Mouse (Mus musculus) neural tube, embryonic 11.5 days (tissue): ENCODE data around the gene Kmt5a. TPM values are rescaled to one million over a fixed set of nuclear protein-coding genes. Genes with fewer than 3 reads are reported as not detected.

Source experiments
- ATAC-seq: fragments of 200-750 bp; cut with Nextera tagmentation; 2 replicates; pipeline ENCODE4 v1.8.0; 2017; ENCODE audit warnings: moderate number of reproducible peaks, mild to moderate bottlenecking, moderate TSS enrichment, moderate library complexity; ENCODE audit not compliant: insufficient read depth, low FRiP score, low TSS enrichment
- DNase-seq: peaks from one replicate; pipeline ENCODE4 v3.0.0-alpha.2; 2015; ENCODE audit warnings: low spot score
- H3K27ac ChIP-seq: fragments of 300-500 bp; sonication (generic); 2 replicates; pipeline ENCODE4 v1.5.1; 2014; ENCODE audit warnings: low read depth, mild to moderate bottlenecking, low read length
- H3K27me3 ChIP-seq: fragments of 300-500 bp; sonication (generic); 2 replicates; pipeline ENCODE4 v1.6.1; 2014; ENCODE audit warnings: mild to moderate bottlenecking, low read length, mixed read lengths; ENCODE audit not compliant: control insufficient read depth, insufficient read depth
- H3K36me3 ChIP-seq: fragments of 300-500 bp; sonication (generic); 2 replicates; pipeline ENCODE4 v1.6.1; 2014; ENCODE audit warnings: mild to moderate bottlenecking, low read length, moderate library complexity, mixed read lengths; ENCODE audit not compliant: control insufficient read depth, insufficient read depth
- H3K4me1 ChIP-seq: fragments of 300-500 bp; sonication (generic); 2 replicates; pipeline ENCODE4 v1.6.1; 2014; ENCODE audit warnings: low read length, mixed read lengths; ENCODE audit not compliant: control insufficient read depth, insufficient read depth
- H3K4me2 ChIP-seq: fragments of 300-500 bp; sonication (generic); 2 replicates; pipeline ENCODE4 v1.6.1; 2014; ENCODE audit warnings: low read depth, mild to moderate bottlenecking, moderate library complexity
- H3K4me3 ChIP-seq: fragments of 300-500 bp; sonication (generic); 2 replicates; pipeline ENCODE4 v1.5.1; 2014; ENCODE audit warnings: low read depth, low read length
- H3K9ac ChIP-seq: fragments of 300-500 bp; sonication (generic); 2 replicates; pipeline ENCODE4 v1.6.1; 2014; ENCODE audit warnings: mild to moderate bottlenecking, low read length
- H3K9me3 ChIP-seq: fragments of 300-500 bp; sonication (generic); 2 replicates; pipeline ENCODE4 v1.6.1; 2016; ENCODE audit warnings: low read length; ENCODE audit not compliant: control insufficient read depth
- WGBS: fragments of 180-500 bp; shearing (Covaris S2); extraction: QIAGEN DNeasy Blood & Tissue Kit; methylation state at CpG from one replicate; pipeline ENCODE4 v1.1.7; 2014; 5-methylcytosine and 5-hydroxymethylcytosine counted together
- polyA plus RNA-seq: library from polyadenylated mRNA; unstranded; fragments of >200 nt; fragmentation: Nextera tagmentation; extraction: Ambion mirVana; gene quantifications from 2 replicates; pipeline ENCODE4 v1.2.1, GENCODE M21; 2014

Gene Kmt5a
- polyA plus RNA-seq, 1 experiment from 2014 or later = 121 TPM

DNA sequence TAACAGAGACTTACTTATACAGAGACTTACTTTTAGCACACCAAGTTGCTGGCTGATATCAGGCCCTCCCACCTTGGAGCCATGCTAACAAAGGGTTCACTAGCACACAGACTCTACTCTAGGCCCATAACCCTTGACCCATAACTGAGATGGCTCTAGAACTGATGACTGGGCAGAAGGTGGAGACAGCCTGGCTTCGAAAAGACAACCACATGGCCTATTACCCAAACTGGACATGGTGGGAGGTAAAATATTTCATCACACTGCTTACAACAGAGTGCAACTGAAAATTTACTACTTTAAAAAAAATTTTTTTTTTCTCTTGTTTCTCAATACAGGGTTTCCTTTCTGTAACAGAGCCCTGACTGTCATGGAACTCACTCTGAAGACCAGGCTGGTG is 28.0 kb downstream of the Kmt5a start:
- H3K4me3 ChIP-seq = no peak overlapping the region
- no peak overlapping the region for H3K27ac ChIP-seq
- no peaks in the 10 kb centered on the region for H3K4me1 ChIP-seq
- DNase-seq (no peak), ATAC-seq (no peak)
- no peak overlapping the region for H3K4me2 ChIP-seq
- H3K9ac ChIP-seq = no peak overlapping the region
- no peaks in the 10 kb centered on the region for H3K27me3 ChIP-seq
- H3K36me3 ChIP-seq = peaks cover 7% of the 10 kb centered on the region
- H3K9me3 ChIP-seq = no peaks in the 10 kb centered on the region
- 86% methylated on average over 1 of the region's 1 CpGs for whole genome bisulfite sequencing

DNA sequence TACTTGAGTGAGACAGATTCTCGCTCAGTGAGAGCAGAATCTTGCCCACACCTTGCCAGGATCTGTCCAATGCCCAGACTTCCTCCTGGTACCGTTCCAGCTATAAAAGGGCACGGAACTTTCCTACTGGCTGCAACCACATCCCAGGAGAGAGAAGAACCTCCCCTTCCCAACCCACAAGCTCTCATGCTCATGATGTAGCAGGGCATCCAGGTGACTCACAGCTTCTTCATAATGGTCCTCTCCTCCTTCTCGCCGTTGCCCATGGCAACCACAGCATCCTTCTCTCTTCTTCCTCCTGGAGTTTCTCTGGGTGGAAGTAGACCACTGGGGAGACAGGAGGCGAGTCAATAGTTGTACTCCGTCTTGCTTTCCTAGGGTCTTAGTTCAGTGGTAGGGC is 28.6 kb downstream of the Kmt5a start:
- H3K4me3 ChIP-seq = no peak overlapping the region
- no peak overlapping the region for H3K4me2 ChIP-seq
- no peaks in the 10 kb centered on the region for H3K4me1 ChIP-seq
- ATAC-seq (no peak), DNase-seq (no peak)
- WGBS = 87% methylated on average over 7 of the region's 7 CpGs
- H3K9me3 ChIP-seq = no peaks in the 10 kb centered on the region
- peaks cover 4% of the 10 kb centered on the region; the same call in 1 of the 2 replicates for H3K36me3 ChIP-seq
- H3K9ac ChIP-seq = no peak overlapping the region
- H3K27ac ChIP-seq = no peak overlapping the region
- no peaks in the 10 kb centered on the region for H3K27me3 ChIP-seq

DNA sequence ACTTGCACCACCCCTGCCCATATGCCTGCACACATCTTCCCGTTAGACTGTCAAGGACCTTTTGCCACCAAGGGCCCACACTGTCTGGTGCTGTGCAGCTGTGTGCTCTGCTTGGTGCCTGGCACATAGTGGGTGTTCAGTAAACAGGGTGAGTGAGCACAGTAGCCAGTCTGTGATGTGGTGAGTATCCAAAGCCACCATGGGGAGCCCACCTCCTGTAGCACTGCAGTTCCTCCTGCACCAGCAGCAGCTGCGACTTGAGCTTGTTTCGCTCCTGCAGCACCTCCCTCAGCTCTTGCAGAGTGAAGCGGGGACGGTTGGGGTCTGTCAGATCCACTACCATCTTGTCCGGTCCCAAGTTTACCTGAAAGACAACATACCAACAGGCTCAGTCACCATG is 29.8 kb downstream of the Kmt5a start:
- H3K9ac ChIP-seq = no peak overlapping the region
- H3K9me3 ChIP-seq = no peaks in the 10 kb centered on the region
- WGBS = 90% methylated on average over 6 of the region's 6 CpGs
- H3K27me3 ChIP-seq = no peaks in the 10 kb centered on the region
- H3K4me3 ChIP-seq = no peak overlapping the region
- H3K27ac ChIP-seq = no peak overlapping the region
- H3K4me2 ChIP-seq = no peak overlapping the region
- ATAC-seq = no peak
- H3K36me3 ChIP-seq = peaks cover 2% of the 10 kb centered on the region; the same call in 1 of the 2 replicates
- DNase-seq = no peak
- no peaks in the 10 kb centered on the region for H3K4me1 ChIP-seq

DNA sequence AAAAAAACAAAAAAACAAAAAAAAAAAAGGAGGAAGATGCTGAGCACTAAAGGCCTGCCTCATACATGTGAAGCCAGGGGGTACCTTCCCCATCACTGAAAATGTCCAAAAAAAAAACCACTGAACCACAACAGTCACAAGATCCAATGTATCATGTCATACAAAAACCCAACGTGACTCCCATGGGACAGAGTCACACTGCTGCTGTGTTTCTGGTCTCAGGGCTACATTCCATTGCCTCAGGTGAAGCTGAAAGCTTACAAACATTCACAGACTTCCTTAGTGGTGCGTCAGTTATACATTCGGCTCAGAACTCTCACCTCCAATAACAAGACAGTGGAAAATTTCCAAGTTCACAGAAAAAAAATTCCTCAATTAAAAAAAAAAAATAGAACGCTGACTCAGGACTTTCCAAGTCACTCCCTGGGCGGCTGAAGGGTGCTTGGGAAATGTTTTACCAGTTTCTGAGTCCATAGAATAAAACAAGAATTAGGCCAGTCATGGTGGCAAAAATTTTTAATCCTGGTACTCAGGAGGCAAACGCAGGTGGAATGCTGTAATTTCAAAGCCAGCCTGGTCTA is 31.0 kb downstream of the Kmt5a start:
- Histone ChIP-seq H3K27me3 (no peaks in the 10 kb centered on the region), H3K27ac (no peak overlapping the region), H3K9ac (no peak overlapping the region), H3K4me3 (no peak overlapping the region), H3K4me2 (no peak overlapping the region), H3K4me1 (no peaks in the 10 kb centered on the region), H3K36me3 (peaks cover 2% of the 10 kb centered on the region; the same call in 1 of the 2 replicates), H3K9me3 (no peaks in the 10 kb centered on the region)
- ATAC-seq (no peak), DNase-seq (no peak)
- WGBS = 85% methylated on average over 6 of the region's 6 CpGs

DNA sequence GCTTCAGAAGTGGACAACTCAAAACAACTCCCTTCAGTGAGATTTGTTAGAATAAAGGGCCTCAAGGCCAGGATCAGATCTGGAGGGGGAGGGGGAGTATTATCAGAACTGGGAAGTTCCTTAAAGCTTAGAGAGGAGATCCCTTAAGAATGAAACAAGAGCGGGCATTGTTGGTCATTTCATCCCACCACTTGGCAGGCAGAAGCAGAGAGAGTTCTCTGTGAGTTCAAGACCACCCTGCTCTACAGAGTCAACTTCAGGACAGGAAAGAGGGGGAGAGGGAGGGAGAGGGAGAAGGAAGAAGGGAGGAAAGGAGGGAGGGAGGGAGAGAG is 39.1 kb downstream of the Kmt5a start:
- Histone ChIP-seq H3K27ac (no peak overlapping the region), H3K36me3 (no peaks in the 10 kb centered on the region), H3K9ac (no peak overlapping the region), H3K4me2 (no peak overlapping the region), H3K4me1 (no peaks in the 10 kb centered on the region), H3K27me3 (no peaks in the 10 kb centered on the region), H3K9me3 (no peaks in the 10 kb centered on the region), H3K4me3 (no peak overlapping the region)
- DNase-seq (no peak), ATAC-seq (no peak)
- WGBS = 81% methylated on average over 1 of the region's 1 CpGs

DNA sequence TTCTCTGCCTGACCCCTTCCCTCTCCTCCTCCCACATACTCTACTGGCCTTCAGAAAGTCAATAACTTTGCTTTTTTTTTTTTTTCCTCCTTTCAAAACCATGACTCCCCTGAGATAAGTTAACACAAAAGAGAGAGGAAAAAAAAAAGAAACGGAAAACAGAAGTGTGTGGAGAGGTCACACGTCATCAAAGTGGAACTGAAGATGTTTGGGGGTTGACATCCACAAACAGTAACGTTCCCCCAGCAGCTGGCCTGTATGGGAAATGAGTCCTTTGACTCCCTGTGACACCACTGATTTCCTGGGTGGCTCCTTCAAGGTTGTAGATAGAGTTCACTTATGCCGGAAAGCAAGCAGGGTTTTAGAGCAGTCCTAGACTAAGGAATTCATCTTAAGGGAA is 40.4 kb downstream of the Kmt5a start:
- Histone ChIP-seq H3K27ac (no peak overlapping the region), H3K4me3 (no peak overlapping the region), H3K4me2 (no peak overlapping the region), H3K9me3 (no peaks in the 10 kb centered on the region), H3K9ac (no peak overlapping the region), H3K27me3 (no peaks in the 10 kb centered on the region), H3K36me3 (no peaks in the 10 kb centered on the region), H3K4me1 (0 out of 2 replicates have a peak, but pooled peaks cover 3% of the 10 kb centered on the region)
- DNase-seq (no peak), ATAC-seq (no peak)
- 75% methylated on average over 4 of the region's 4 CpGs for WGBS

DNA sequence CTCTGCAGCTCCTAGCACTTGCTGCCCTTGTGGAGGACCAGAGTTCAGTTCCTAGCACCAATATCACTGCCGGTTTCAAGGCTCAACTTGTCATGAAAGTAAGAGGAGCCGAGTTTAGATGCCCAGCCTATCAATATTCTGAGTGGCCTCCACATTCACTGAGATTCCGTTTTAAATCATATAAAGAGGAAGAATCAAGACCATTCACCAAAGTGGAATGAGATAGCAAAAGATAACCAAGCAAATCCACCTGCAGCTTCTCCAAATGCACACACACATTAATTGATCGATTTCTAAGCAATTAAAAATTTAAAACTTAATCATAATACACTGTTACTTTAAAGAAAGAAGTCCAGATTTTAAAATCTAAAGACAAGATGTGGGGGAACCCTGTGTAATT is 42.0 kb downstream of the Kmt5a start:
- WGBS = 92% methylated on average over 4 of the region's 4 CpGs
- Histone ChIP-seq H3K4me2 (no peak overlapping the region), H3K9ac (no peak overlapping the region), H3K27ac (no peak overlapping the region), H3K9me3 (no peaks in the 10 kb centered on the region), H3K27me3 (no peaks in the 10 kb centered on the region), H3K4me3 (no peak overlapping the region), H3K36me3 (no peaks in the 10 kb centered on the region), H3K4me1 (0 out of 2 replicates have a peak, but pooled peaks cover 3% of the 10 kb centered on the region)
- DNase-seq = no peak
- no peak for ATAC-seq

DNA sequence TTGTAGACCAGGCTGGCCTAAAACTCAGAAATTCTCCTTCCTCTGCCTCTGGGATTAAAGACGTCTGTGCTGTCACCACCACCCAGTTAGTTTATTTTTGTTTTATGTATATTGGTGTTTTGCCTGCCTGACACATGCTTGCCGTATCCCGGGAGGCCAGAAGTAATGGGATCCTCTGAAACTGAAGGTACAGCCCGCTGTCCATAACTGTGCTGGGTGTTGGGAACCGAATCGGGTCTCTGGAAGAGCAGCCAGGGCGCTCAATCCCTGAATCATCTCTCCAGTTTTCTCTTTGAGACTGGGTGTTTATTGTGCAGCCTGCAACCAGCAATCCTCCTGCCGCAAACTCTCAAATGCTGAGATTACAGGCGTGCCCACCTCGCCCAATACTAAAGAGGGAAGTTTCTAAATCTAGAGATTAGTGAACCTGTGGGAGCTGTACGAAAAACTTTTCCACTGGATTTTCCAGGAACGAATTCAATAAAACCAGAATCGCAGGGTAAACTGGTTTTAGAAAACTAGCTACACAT is 42.8 kb downstream of the Kmt5a start:
- 7% methylated on average over 13 of the region's 13 CpGs for WGBS
- H3K27me3 ChIP-seq = no peaks in the 10 kb centered on the region

DNA sequence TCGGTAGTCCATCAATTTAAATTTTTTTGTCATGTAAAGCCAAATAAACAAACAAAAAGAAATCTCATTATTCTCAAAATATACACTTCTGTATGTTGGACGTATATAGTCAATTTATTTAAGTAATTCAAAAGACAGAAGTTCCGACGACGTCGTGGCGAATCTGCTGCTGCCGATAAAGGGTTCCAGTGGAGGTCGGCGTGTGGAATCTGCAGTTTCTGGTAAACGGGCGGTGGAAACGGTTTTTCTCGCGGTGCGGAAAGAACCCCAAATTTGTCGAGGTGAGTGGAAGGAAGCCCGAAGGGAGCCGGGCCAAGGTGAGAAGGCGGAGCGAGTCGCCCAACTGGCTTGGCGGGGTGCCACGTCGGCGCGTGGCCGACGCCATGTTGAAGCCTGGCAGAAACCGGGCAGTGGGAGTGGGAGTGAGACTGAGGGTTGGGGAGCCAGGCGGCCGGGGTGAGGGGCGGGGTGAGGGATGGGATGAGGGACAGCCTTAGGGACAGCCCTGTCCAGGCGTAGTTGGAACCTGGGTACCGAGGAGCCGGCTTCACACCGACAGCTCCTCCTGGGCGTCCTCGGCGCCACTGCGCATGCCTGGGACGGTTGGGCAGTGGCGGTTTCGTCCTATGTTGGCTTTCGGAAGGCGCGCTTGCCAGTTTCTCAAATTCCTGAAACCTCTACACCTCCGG is 43.4 kb downstream of the Kmt5a start, which contains the start of gene Snrnp35:
TSS of gene Snrnp35 (plus strand) at position 169 of the 689 bp plus-strand sequence.
- H3K4me1 ChIP-seq = 0 out of 2 replicates have a peak, but pooled peaks cover 3% of the 10 kb centered on the region
- under 1% methylated on average over 47 of the region's 48 CpGs for WGBS

More for the DNA sequence above, 42.8 kb downstream of the Kmt5a start:
- DNase-seq (no peak), ATAC-seq (no peak)
- Histone ChIP-seq H3K4me2 (peak overlapping the region; percentile 71), H3K9ac (peak overlapping the region; percentile 75), H3K4me1 (0 out of 2 replicates have a peak, but pooled peaks cover 3% of the 10 kb centered on the region), H3K4me3 (peak overlapping the region; percentile 59), H3K36me3 (no peaks in the 10 kb centered on the region), H3K27ac (peak overlapping the region; percentile 95), H3K9me3 (no peaks in the 10 kb centered on the region)

More for the DNA sequence above, 43.4 kb downstream of the Kmt5a start, which contains the start of gene Snrnp35:
- Histone ChIP-seq H3K4me2 (peak within 1 kb of the TSS; percentile 71), H3K9me3 (no peaks in the 10 kb centered on the region), H3K27me3 (no peaks in the 10 kb centered on the region), H3K4me3 (peak within 1 kb of the TSS; percentile 59), H3K36me3 (no peaks in the 10 kb centered on the region), H3K27ac (peak within 1 kb of the TSS; percentile 95), H3K9ac (peak within 1 kb of the TSS; percentile 75)
- DNase-seq (peak; percentile 88), ATAC-seq (peak; percentile 92)
